In genomic region chr11:102690162-102690561, GRCm38 (mm10) we compare ENCODE assay signal across 9 mouse cellular contexts. TPM values are rescaled to one million over a fixed set of nuclear protein-coding genes. Genes with fewer than 3 reads are reported as not detected.
DNase-seq lines count a peak whose midpoint lies in the region; ATAC-seq and TF ChIP-seq lines count a peak whose summit lies in the region.
"Had no signal": no experiment of that assay in that cellular context is flagged by ENCODE, and none has a peak within 500 bp of the region (broad histone marks: within the 10 kb centered on the region; RNA-seq: fewer than 3 reads in every experiment).

No protein-coding gene starts in this region.

- WGBS in forebrain, embryonic 11.5 days: 66% methylated on average over 6 of the region's 6 CpGs
- WGBS in forebrain, embryonic 12.5 days: 67% methylated on average over 6 of the region's 6 CpGs

- no peaks in the 10 kb centered on the region for H3K9me3 ChIP-seq in forebrain, embryonic 11.5 days (ENCODE audit: control insufficient read depth, low read length)
- no peaks in the 10 kb centered on the region for H3K9me3 ChIP-seq in forebrain, embryonic 12.5 days

- peak; percentile 92 for TF ChIP-seq CTCF in layer of hippocampus, adult 2 months (conservative IDR thresholded peaks at IDR 0.05)

- no peak for ATAC-seq in forebrain, embryonic 11.5 days (replicated peaks; ENCODE audit: low FRiP score)
- no peak for ATAC-seq in forebrain, embryonic 12.5 days (ENCODE audit: low FRiP score)

- no peak overlapping the region for H3K4me2 ChIP-seq in forebrain, embryonic 11.5 days (ENCODE audit: low read depth, low read length, severe bottlenecking)
- no peak overlapping the region for H3K4me2 ChIP-seq in forebrain, embryonic 12.5 days

- no peaks in the 10 kb centered on the region for H3K4me1 ChIP-seq in forebrain, embryonic 11.5 days (replicated peaks; ENCODE audit: control insufficient read depth, insufficient read depth, low read length)
- H3K4me1 ChIP-seq in forebrain, embryonic 12.5 days: no peaks in the 10 kb centered on the region

- H3K27me3 ChIP-seq in forebrain, embryonic 11.5 days (ENCODE audit: control insufficient read depth, insufficient read depth, low read length): no peaks in the 10 kb centered on the region
- no peaks in the 10 kb centered on the region for H3K27me3 ChIP-seq in forebrain, embryonic 12.5 days

- H3K4me3 ChIP-seq in forebrain, embryonic 11.5 days (ENCODE audit: low read depth, low read length): no peak overlapping the region
- no peak overlapping the region for H3K4me3 ChIP-seq in forebrain, embryonic 12.5 days (replicated peaks)
- no peak overlapping the region for H3K4me3 ChIP-seq in layer of hippocampus, adult 2 months

- no peak overlapping the region for H3K9ac ChIP-seq in forebrain, embryonic 11.5 days (ENCODE audit: low read length)
- no peak overlapping the region for H3K9ac ChIP-seq in forebrain, embryonic 12.5 days

- H3K36me3 ChIP-seq in forebrain, embryonic 11.5 days (ENCODE audit: control insufficient read depth, insufficient read depth, low read length): no peaks in the 10 kb centered on the region; the same call in 1 of the 2 replicates
- H3K36me3 ChIP-seq in forebrain, embryonic 12.5 days (replicated peaks): peaks cover 49% of the 10 kb centered on the region

- H3K27ac ChIP-seq in forebrain, embryonic 11.5 days (ENCODE audit: low read depth, low read length): no peak overlapping the region
- no peak overlapping the region for H3K27ac ChIP-seq in forebrain, embryonic 12.5 days
- peak overlapping the region; percentile 49; the same call in 1 of the 2 replicates for H3K27ac ChIP-seq in layer of hippocampus, adult 2 months
- H3K27ac ChIP-seq: macrophage had no signal

- peak; percentile 86 for DNase-seq in forebrain, embryonic 11.5 days (ENCODE audit: low spot score)
- DNase-seq in NIH3T3 (ENCODE audit: low read depth): peak; percentile 88
- peak; percentile 77 for DNase-seq in cerebellum, adult 8-10 months
- DNase-seq in frontal cortex, postnatal 14 days (ENCODE audit: low spot score in 2 of 2): peak; percentile 17 to 57
- peak; percentile 49 to 77 for DNase-seq in layer of hippocampus, adult 2 months (ENCODE audit: low spot score in 2 of 2)
- DNase-seq in lung, postnatal 10 days: peak; percentile 76
- DNase-seq in spleen, adult 12 weeks (ENCODE audit: low spot score): peak; percentile 32

RNA-seq across cellular contexts. Expression of gene Ccdc43, which starts 7.4 kb away (rescaled TPM):
- polyA plus RNA-seq in forebrain, embryonic 11.5 days (2014; fragmentation: Nextera tagmentation; extraction: Ambion mirVana): 52.0 and 62.1 TPM in 2 replicates
- 55.1 and 57.7 TPM in 2 replicates for polyA plus RNA-seq in forebrain, embryonic 12.5 days (2016; fragmentation: Nextera tagmentation; extraction: Ambion mirVana)
- 10 to 100 TPM; 33.5 to 44.7 TPM for total RNA-seq in layer of hippocampus, adult 2 months (2021)

RNA-seq across cellular contexts. Expression of gene Meioc, which starts 26.6 kb away (rescaled TPM):
- 0.15 and 0.24 TPM in 2 replicates for polyA plus RNA-seq in forebrain, embryonic 11.5 days (2014; fragmentation: Nextera tagmentation; extraction: Ambion mirVana)
- polyA plus RNA-seq in forebrain, embryonic 12.5 days (2016; fragmentation: Nextera tagmentation; extraction: Ambion mirVana): 0.19 and 0.21 TPM in 2 replicates
- not detected for total RNA-seq in layer of hippocampus, adult 2 months (2021)
- polyA plus RNA-seq: macrophage had no signal

Comparison
In these comparisons a context has a peak if more than half of its experiments do, and no peak if none do; other contexts are left out.
1. DNase-seq: peak in every context shown above with its lines; median percentile 88 in NIH3T3; 86 in forebrain, embryonic 11.5 days; 77 in cerebellum, adult 8-10 months; 76 in lung, postnatal 10 days; 63 in layer of hippocampus, adult 2 months; 37 in frontal cortex, postnatal 14 days; 32 in spleen, adult 12 weeks.